Mouse (Mus musculus) layer of hippocampus, adult 11-12 months (tissue): ENCODE data around the gene Gm20388.
"Not testable (repeated sequence)": the region's sequence is repeated elsewhere in the genome, so short reads cannot be mapped to it uniquely, and the experiment has no call there.

Experiments used
- DNase-seq: peaks from one replicate; pipeline ENCODE4 v3.0.0; 2022; ENCODE audit warnings: low spot score

The Gm20388 gene

DNA sequence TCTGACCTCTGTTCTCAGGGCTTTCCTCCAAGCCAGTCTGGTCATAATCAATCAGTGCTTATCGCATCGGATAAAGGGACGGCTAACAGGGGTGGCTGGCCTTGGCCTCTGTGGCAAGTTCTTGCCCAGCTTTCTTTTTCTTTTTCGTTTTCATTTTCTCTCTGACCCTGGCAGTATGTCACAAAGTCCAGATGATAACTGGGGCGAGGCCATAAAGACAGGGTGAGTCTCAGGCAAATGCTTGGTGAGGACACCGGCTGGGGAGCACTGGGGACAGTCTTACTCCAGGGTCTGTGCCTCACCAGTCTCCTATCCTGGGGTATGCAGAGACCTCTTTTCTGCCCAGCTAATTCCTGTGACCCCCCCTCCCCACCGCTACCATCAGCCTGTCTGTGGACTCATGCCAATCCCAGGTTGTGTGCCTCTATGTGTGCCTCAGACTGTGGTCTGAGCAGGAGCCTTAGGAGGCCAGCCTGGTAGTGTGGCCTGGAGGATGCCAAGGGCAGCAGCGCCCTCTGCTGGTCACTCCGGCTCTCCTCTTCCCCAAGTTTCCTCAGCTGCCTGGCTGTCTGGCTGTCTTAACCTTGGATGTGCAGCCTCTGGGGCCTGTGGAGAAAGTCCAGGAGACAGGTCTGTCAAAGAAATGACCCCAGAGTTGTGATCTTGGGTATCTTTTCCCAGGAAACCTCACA is 885.4 kb downstream of the Gm20388 start:
- DNase-seq, result peak; percentile 83

DNA sequence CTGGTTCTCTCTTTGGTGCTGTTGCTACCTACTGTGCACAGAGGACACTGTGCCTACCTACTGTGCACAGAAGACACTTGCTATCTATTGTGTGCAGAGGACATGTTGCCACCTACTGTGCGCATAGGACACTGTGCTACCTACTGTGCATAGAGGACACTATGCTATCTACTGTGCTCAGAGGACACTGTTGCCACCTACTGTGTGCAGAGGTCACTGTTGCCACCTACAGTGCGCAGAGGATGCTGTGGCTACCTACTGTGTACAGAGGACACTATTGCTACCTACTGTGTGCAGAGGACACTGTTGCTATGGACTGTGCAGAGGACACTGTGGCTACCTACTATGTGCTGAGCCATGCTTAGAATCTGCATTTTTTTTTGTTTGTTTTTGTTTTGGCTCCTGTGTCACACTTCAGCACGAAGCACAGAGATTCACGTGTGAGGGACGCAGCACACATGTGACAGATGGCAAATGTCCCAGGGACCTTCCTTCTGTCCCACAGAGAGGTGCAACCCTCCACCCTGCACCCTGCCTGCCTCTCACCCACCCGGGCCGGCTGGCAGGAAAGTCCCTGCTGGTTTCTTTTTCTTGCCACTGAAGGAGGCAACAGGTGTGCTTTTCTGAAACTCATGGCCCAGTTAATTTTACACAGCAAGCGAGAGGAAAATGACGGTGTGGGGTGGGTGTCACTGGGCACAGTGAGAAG is 886.5 kb downstream of the Gm20388 start:
- DNase-seq, result no peak

DNA sequence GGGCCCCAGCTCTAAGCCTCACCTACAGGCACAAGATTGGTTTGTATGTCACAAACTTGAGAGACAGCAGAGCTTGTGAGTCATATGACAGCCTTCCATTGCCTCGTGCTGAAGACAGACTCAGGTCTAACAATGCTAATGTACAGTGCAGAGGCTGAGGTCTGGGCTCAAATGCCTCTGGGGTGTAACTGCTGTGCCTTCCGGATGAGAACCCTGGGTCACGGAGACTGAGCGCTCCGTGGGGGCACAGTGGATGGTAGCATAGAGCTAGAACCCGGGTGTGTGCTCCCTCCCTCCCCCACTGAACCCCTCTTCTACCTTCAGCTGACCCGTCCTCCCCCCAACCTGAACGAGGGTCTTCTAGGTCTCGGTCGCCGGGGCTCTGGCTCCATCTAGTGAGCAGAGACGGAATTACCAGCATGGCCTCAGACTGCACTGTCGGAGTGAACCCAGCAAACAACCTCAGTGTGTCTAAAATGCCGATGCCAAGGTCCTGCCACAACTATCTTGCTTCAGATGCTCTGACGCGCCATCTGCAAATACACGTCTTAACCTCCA is 889.7 kb downstream of the Gm20388 start:
- DNase-seq, result peak; percentile 37

DNA sequence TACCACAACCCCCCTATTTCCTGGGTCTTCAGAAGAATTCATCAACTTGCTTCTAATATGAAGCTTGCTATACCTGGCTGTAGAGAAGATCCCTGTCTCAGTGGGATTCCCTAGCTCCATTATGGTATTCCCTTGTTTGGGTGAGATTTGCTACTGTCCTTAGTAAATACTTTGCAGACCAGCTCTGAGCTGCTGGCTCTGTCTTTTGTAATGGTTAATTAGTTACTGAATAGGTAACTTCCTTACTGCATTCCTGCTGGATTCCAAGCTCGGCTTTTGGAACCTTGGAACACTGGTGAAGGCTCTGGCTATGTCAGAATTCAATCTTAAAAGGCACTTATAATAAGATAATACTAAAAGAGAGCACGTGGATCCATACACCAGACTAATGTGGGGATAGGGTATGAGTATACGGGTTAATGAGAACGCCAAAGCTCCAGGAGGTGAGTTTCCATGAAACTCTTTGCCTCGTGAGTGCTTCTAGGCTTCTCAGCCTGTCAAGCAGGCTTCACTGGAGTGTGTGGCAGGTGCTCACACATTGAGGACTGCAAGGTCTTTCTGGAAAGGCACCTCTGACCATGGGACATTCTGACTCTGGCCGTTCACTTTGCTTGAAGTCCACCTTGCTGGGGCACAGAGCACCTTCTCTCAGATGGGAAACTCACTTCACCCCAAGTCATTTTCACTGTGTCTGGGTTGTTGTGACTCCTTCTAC is 893.2 kb downstream of the Gm20388 start:
- not testable (repeated sequence) for DNase-seq

DNA sequence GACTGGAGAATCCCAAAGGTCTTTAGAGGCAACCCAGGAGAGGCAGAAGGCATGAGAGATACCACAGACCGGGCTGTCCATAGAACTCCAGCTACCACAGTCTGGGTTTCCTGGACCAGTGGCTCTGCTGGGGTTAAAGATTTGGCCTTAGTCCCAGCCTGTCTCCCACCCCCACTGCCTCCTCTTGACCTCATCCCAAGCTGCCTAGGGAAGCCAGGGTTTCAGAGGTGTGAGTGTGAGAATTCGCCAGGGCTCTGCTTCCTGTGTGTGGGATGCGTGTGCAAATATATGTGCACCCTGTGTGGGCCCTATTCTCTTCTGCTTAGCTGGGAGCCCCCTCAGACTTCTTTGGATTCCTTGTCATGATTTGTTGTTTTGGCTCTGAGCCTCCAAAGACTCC is 894.1 kb downstream of the Gm20388 start:
- no peak for DNase-seq

DNA sequence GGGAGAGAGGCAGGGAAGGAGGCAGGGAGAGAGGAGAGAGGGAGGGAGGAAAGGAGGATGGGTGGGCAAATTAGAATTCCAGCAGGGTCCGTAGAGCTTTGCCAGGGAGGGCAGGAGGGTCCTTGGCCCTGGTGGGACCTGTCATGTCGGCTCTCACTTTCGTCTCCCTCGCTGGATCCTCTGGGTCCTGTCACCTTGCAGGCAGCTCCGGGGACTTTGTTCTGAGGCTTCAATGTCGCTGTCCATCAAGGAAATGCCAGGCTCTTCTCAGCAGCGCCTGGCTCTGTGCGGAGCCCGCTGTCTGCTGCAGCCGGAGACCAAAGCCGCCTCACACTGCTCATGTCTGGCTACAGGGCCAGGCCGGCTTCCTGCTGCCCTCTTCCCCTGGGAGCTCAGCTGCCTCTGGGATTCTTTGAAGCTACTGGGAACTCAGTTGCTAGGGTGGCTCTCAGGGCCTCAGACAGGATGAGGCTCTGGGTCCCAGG is 896.2 kb downstream of the Gm20388 start:
- DNase-seq, result no peak

DNA sequence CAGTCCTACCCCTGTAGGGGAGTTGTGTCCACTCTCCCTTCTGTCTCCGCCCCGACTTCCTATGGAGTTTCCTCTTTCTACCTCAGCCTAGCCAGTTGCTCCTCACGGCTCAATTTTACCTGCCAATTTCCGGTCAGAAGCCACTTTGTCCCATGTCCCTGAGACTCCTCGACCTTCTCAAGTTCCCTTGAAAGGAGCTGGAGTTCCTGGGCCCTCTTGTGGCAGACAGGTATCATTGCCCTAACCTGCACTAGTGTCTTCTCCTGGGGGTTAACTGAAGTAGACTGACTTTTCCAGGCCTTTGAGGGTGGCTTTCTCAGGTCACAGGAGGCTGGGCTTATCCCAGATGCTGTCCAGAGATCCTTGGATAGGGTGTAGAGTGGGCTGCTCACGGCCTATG is 897.1 kb downstream of the Gm20388 start:
- no peak for DNase-seq

DNA sequence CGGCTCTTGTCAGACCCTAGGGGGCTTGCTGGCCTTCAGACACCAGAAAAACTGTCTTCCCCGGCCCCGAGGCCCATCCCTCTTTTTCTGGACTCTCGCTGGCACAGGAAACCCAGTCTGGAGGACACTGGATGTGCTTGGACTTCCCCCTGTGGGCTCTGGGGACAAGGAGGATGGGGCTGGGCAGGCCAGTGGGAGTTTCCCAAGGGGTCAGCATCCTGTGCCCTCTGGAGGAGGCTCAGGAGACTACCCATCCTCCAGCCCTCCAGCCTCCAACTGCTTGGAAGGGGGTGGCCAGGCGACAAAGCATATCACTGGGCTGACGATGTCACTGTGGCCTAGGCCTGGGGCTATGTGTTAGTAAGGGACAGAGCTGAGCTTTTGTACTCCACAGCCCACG is 898.4 kb downstream of the Gm20388 start:
- no peak for DNase-seq

DNA sequence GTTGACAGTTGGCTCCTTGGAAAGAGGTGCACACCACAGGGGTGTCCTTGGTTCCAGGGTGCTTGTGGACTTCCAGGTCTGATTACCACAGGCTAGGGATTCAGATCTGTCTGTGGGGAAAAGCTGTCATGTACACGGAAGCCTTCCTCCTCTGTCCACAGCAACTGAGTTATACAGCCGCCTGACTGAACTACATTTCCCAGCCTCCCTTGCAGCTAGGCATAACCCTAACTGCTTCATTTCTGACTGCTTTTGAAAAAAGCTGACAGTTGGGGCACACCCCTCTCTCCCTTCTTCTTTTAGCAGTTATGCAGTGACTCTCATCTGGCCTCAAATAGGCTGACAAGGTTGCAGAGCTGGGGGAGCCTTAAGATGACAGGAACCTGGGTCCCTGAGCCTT is 901.3 kb downstream of the Gm20388 start:
- DNase-seq, result no peak

DNA sequence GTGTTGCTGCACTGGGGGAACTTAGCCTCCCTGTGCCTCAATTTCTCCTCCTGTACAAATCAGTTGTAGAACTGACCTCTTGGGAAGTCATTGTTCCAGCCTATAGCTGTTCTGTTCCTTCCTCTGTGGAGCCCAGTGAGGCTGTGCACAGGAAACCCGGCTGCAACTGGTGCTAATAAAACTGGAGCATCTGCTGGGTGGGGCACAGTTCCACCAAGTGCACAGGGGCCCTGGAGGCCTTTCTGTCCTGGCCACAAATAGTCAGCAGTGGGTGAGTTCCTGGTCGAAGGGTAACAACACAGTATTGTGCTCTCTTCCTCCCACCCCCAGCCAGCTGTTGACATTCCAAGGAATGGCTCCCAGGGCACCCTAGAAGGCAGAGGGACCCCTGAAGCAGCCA is 902.4 kb downstream of the Gm20388 start:
- DNase-seq, result no peak

DNA sequence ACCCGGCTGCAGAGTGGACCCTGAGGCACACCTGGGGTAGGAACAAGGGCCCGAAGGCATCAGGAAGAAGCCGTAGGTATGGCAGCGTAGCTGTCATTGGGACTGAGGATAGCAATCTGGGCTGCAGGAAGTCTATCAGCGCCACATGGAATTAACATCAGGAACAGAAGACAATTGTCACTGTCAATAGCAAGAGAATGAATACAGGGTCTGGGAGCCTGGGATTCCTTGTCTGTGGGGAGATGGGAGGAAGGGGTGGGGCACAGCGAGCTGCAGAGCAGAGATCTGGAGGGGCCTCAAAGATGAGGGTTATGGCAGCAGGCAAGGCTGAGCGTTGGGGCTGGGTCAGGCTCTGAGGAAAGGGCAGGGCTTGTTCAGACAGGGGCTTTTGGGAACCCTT is 903.2 kb downstream of the Gm20388 start:
- DNase-seq, result no peak

DNA sequence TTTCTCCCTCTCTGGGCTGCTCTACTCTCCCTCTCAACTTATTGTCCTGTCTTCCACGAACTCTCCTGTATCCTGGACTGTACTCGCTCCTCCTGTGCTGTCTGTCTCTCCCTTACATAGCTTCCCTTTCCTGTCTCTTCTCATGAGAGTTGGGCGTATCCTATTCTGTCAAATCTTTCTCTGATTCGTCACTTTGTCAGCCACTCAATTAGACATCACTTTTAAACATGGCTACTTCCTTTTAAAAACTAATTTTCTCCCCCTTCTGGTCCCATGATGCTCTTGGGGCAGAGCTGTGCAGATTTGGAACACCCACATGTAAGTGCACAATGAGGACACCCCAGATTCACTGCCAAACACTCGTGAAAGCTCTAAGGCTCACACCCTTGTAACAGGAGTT is 905.7 kb downstream of the Gm20388 start:
- no peak for DNase-seq

DNA sequence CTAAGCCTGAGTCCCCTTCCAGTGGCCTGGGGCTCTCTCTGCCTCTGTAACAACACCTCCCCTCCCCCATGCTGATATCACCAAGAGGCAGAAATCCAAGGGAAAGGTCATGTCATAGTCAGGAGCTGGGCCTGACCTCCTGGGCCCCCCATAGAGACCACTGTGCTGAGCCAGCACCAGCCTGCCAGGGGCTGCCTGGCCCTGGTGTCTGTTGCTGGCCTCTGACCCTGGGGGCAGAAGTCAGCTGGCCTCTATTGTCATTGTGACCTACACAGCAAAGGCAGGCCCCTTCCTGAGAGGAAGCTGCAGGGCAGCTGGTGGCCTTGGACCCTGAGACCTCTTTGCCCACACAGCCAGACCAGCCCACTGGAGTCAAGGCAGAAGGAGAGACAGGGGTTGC is 909.3 kb downstream of the Gm20388 start:
- DNase-seq, result no peak

DNA sequence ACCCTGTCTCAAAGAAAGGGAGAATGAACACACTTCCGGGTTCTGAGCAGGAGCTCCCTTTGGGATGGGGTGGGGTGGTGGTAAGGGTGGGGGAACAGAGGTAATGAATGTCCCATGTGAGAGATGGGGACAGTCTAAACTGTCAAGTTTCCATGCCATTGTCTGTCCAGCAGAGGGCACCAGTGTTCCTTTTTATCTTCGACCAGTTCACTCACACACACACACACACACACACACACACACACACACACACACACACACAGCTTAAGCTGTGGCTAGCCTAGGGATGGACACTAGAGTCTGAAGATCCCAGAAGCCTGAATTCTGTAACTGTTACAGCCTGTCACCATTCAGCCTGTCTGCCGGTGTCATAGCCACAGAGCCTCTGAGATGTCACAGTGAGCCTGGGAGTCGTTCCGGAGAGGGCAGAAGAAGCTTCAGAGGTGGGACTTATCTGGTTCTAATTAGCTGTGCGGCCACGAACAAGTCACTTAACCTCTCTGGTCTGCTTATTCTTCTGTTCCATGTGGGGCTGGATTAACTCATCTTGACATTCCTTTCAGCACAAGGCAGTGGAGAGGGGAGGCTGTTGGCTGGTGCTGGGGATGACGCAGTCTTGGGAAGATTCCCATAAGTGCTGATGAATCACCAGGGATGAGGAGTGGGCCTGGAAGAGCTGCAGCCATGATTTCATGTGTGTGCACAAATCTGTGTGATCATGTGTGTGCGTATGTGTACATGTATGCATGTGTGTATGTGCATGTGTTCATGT is 910.9 kb downstream of the Gm20388 start:
- peak; percentile 51 for DNase-seq

DNA sequence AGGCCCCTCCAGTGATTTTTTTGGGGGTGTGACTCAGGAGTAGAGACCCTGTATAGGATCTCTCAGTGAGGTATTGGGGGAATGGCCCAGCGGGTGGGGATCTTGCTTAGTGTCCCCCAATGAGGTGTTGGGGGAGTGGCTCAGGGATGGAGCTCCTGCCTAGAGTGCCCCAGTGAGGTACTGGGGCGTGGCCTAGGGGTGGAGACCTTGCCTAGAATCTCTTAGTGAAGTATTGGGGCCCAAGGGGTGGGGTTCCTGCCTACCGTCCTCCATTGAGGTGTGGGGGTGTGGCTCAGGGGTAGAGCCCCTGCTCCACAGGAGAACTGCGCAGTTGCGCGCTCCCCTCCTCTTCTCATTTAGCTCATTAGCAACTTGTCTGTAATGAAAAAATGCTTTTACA is 912.7 kb downstream of the Gm20388 start:
- DNase-seq, result no peak

DNA sequence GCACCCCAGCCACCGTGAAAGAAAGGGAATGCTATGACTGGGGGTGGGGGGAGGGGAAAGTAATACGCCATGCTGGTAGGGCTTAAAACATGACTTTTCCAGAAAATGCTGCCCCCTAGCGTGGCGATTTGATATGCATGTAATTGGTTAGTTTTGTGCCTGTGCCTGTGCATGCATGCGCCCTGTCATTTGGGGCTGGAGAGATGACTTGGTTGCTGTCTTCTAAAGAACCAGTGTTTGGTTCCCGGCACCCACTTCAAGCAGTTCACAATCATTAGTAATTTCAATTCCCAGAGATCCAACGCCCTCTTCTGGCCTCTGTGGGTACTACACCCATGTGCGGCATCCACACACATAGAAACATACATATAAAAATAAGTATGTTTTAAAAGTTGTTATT is 913.2 kb downstream of the Gm20388 start:
- no peak for DNase-seq

DNA sequence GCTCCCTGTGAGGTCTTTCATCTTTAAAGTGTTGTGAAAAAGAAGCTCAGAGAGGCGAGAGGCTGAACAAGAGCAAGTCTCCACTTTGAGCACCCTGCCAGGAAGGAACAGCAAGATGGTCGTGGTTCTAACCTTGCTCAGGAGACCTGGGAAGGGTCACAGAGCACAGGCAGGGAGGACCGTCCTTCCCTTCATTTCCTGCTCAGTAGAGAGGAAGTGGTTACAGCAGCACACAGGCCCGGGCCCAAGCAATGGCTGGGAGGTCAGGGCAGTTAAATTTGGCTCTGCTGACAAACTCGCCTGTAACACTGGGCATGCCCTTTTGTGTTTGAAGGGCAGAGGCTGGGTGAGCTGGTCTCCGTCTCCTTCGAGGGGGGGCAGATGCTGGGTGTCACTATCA is 914.0 kb downstream of the Gm20388 start:
- DNase-seq, result no peak

DNA sequence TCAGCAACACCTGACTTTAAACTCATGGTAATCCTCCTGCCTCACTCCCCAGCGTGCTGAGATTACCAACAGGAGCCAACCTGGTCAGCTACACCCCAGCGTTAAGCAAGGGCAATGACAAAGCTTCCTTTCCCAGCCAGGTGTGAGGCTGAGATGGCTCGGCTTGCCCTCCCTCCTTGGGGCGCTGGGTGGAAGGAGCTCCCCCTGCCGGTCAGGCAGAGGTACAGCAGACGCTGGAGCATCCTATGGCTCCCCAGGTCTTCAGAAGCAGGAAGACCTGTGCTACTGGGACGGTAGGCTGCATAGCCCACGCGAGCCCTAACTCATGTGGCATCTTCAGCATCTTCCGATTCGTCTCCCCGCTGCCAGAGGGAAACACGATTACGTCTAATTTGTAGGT is 917.6 kb downstream of the Gm20388 start:
- DNase-seq, result no peak

DNA sequence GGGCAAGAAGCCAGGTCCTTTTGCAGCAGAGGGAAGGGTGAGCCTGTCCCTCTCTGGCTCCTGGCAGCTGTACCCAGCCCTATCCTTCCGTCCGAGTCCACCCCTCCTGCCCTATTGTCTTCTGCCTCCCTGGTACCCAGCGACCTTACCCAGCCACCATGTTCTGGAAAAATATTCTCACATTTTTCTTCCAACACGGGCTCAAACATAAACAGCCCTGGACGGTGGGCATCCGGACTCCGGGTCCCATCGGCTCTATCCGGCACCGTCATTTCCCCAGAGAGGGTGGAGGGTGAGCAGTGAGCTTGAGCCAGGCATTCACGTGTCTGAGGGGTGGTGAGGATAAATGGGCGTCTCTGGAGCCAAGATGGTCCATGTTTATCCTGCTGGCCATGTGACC is 920.0 kb downstream of the Gm20388 start:
- DNase-seq, result no peak

DNA sequence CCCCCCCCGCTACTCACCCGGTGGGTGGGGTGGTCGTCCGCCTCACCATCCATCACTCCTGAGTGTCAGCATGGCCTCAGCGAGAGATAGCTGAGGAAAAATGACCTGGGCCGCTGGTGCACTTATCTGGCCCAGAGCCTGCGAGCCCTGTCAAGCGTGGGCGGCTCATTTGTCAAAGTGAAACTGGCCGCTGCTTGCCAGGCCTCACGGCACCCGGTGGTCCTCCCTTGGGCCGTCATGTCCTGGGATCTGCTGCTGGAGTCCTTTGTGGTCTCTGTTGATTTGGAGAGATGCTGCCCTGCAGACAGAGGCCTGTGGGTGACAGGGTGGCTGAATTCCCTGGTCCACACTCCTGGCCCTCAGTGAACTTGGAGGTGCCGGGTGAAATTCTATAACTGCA is 921.4 kb downstream of the Gm20388 start:
- no peak for DNase-seq

DNA sequence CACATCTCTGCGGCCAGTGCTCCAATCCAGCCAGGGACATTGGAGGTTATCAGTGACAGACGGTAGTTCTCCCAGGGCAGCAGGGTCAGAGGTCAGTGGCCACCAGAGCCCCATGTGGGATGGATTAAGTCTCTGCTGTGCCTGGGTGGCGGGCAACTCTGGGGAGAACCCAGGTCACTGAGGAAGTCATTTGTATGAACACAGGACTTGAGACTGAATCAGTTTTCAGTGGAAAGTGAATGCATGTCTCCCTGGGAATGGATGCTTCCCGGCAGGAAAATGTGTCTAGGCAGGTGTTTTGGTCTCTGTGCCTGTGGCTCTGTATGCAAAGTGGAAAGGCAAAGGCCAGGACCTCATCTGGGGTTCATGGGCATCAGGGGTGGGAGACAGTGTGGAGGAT is 922.6 kb downstream of the Gm20388 start:
- DNase-seq, result no peak

DNA sequence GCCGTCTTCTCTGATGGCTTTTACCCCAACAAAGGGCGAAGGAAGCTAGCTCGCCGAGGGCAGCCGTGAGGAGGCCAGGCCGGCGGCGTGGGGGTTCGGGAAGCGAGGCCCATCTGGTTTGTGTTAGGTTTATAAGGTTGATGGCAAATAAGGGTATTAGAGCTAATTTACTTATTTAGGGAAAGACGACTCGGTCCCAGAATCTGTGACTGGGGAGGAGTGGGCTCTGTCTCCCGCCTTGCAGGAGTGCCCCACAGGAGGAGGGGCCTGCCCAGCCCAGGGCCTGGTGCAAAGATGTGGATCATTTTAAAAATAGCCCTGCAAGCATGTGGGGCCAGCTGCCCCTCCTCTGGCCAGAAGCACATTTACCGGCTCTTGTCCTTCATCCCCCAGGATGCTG is 928.4 kb downstream of the Gm20388 start:
- no peak for DNase-seq
